Mouse (Mus musculus) cerebellum, postnatal 25 days (tissue): ENCODE measurements around the gene Acot4.
"Not testable (repeated sequence)": the region's sequence is repeated elsewhere in the genome, so short reads cannot be mapped to it uniquely, and the experiment has no call there.

Experiments
- DNase-seq, 2 experiments: peaks; one replicate each; pipeline ENCODE4 v3.0.0; 2021; ENCODE audit warnings: mixed read lengths in 2 of 2

Acot4 gene

GRCm38 (mm10) chr12:84038241-84038640 lies at the start of gene Acot4:
Gene Acot4, plus strand, starts transcription at chr12:84038379.
- DNase-seq, result not testable (repeated sequence)

- DNase-seq, result no peak
Observed at GRCm38 (mm10) chr12:83988483-83988882, 49.7 kb upstream of the Acot4 start.

- DNase-seq, result no peak
Observed at GRCm38 (mm10) chr12:83989378-83989777, 48.8 kb upstream of the Acot4 start.

GRCm38 (mm10) chr12:83997221-83997620 lies 41.0 kb upstream of the Acot4 start:
- DNase-seq, result no peak

- no peak for DNase-seq
Observed at GRCm38 (mm10) chr12:83998341-83999107, 39.7 kb upstream of the Acot4 start.

GRCm38 (mm10) chr12:83999237-83999636 lies 38.9 kb upstream of the Acot4 start:
- not testable (repeated sequence) for DNase-seq

- DNase-seq, result no peak
Observed at GRCm38 (mm10) chr12:84000418-84000817, 37.8 kb upstream of the Acot4 start.

- no peak for DNase-seq
Observed at GRCm38 (mm10) chr12:84003866-84004265, 34.3 kb upstream of the Acot4 start.

- no peak for DNase-seq
Observed at GRCm38 (mm10) chr12:84008251-84008650, 29.9 kb upstream of the Acot4 start.

- DNase-seq, result no peak
Observed at GRCm38 (mm10) chr12:84008729-84009128, 29.4 kb upstream of the Acot4 start.

- peak; percentile 56 to 71 for DNase-seq
Observed at GRCm38 (mm10) chr12:84009171-84009965, 28.8 kb upstream of the Acot4 start, which contains the start of gene Acot1. Gene Acot1, plus strand, starts transcription at chr12:84009490.

GRCm38 (mm10) chr12:84010201-84010600 lies 28.0 kb upstream of the Acot4 start:
- no peak for DNase-seq

- peak; percentile 74 to 87 for DNase-seq
Observed at GRCm38 (mm10) chr12:84011251-84012040, 26.7 kb upstream of the Acot4 start.

- no peak for DNase-seq
Observed at GRCm38 (mm10) chr12:84013130-84013529, 25.0 kb upstream of the Acot4 start.

GRCm38 (mm10) chr12:84013701-84014100 lies 24.5 kb upstream of the Acot4 start:
- no peak for DNase-seq

GRCm38 (mm10) chr12:84020528-84020927 lies 17.7 kb upstream of the Acot4 start:
- DNase-seq, result not testable (repeated sequence)

- not testable (repeated sequence) for DNase-seq
Observed at GRCm38 (mm10) chr12:84022266-84022665, 15.9 kb upstream of the Acot4 start.

- DNase-seq, result no peak
Observed at GRCm38 (mm10) chr12:84023052-84023745, 15.0 kb upstream of the Acot4 start.

- no peak for DNase-seq
Observed at GRCm38 (mm10) chr12:84025888-84026287, 12.3 kb upstream of the Acot4 start.

- not testable (repeated sequence) for DNase-seq
Observed at GRCm38 (mm10) chr12:84028328-84028727, 9.9 kb upstream of the Acot4 start.

- not testable (repeated sequence) for DNase-seq
Observed at GRCm38 (mm10) chr12:84029043-84029442, 9.1 kb upstream of the Acot4 start.

GRCm38 (mm10) chr12:84030659-84031332 lies 7.4 kb upstream of the Acot4 start:
- DNase-seq, result peak; percentile 80 to 88
